Mouse (Mus musculus) midbrain, embryonic 16.5 days (tissue): ENCODE measurements around the gene Snx25. TPM values are rescaled to one million over a fixed set of nuclear protein-coding genes. Genes with fewer than 3 reads are reported as not detected.

Experiments used
- ATAC-seq: fragments of 200-750 bp; cut with Nextera tagmentation; 2 replicates; pipeline ENCODE4 v1.8.0; 2017; ENCODE audit warnings: moderate TSS enrichment
- H3K27ac ChIP-seq: fragments of 300-500 bp; sonication (generic); 2 replicates; pipeline ENCODE4 v1.5.1; 2014; ENCODE audit warnings: mild to moderate bottlenecking, low read length, mixed read lengths
- H3K27me3 ChIP-seq: fragments of 300-500 bp; sonication (generic); 2 replicates; pipeline ENCODE4 v1.6.1; 2014; ENCODE audit warnings: low read depth, low read length, mixed read lengths; ENCODE audit not compliant: control insufficient read depth, insufficient read depth
- H3K36me3 ChIP-seq: fragments of 300-500 bp; sonication (generic); 2 replicates; pipeline ENCODE4 v1.6.1; 2014; ENCODE audit warnings: mild to moderate bottlenecking, low read length, moderate library complexity, mixed read lengths; ENCODE audit not compliant: control insufficient read depth, insufficient read depth
- H3K4me1 ChIP-seq: fragments of 300-500 bp; sonication (generic); 2 replicates; pipeline ENCODE4 v1.6.1; 2014; ENCODE audit warnings: mild to moderate bottlenecking, low read length, mixed read lengths; ENCODE audit not compliant: control insufficient read depth, insufficient read depth
- H3K4me2 ChIP-seq: fragments of 300-500 bp; sonication (generic); 2 replicates; pipeline ENCODE4 v1.6.1; 2014; ENCODE audit warnings: mild to moderate bottlenecking, low read length, mixed read lengths
- H3K4me3 ChIP-seq: fragments of 300-500 bp; sonication (generic); 2 replicates; pipeline ENCODE4 v1.5.1; 2014; ENCODE audit warnings: low read depth, mild to moderate bottlenecking, low read length, moderate library complexity, mixed read lengths
- H3K9ac ChIP-seq: fragments of 300-500 bp; sonication (generic); 2 replicates; pipeline ENCODE4 v1.6.1; 2014; ENCODE audit warnings: low read depth, low read length, mixed read lengths
- H3K9me3 ChIP-seq: fragments of 300-500 bp; sonication (generic); replicated peaks from 2 replicates; pipeline ENCODE4 v1.6.1; 2014; ENCODE audit warnings: mild to moderate bottlenecking, low read length, mixed read lengths; ENCODE audit not compliant: control insufficient read depth, poor library complexity, severe bottlenecking
- WGBS: fragments of 180-500 bp; shearing (Covaris S2); extraction: QIAGEN DNeasy Blood & Tissue Kit; methylation state at CpG from one replicate; pipeline ENCODE4 v1.1.7; 2014; 5-methylcytosine and 5-hydroxymethylcytosine counted together
- polyA plus RNA-seq: library from polyadenylated mRNA; unstranded; fragments of >200 nt; fragmentation: Nextera tagmentation; extraction: Ambion mirVana; gene quantifications from 2 replicates; pipeline ENCODE4 v1.2.1, GENCODE M21; 2015

The Snx25 gene
- polyA plus RNA-seq, 1 experiment from 2014 or later, result 9.3 TPM

GRCm38 (mm10) chr8:46075223-46075622, 76.7 kb downstream of the Snx25 start:
- 0 out of 2 replicates have a peak, but pooled peaks cover 4% of the 10 kb centered on the region for H3K36me3 ChIP-seq
- no peak overlapping the region for H3K9ac ChIP-seq
- no peaks in the 10 kb centered on the region for H3K27me3 ChIP-seq
- no peaks in the 10 kb centered on the region for H3K4me1 ChIP-seq
- no peak for ATAC-seq
- WGBS, result 91% methylated on average over 5 of the region's 5 CpGs
- no peak overlapping the region for H3K4me2 ChIP-seq
- no peak overlapping the region for H3K4me3 ChIP-seq
- no peaks in the 10 kb centered on the region for H3K9me3 ChIP-seq
- no peak overlapping the region for H3K27ac ChIP-seq

GRCm38 (mm10) chr8:46073540-46074140, 78.3 kb downstream of the Snx25 start:
- Histone ChIP-seq H3K4me2 (no peak overlapping the region), H3K4me3 (no peak overlapping the region), H3K9ac (no peak overlapping the region), H3K27me3 (no peaks in the 10 kb centered on the region), H3K27ac (no peak overlapping the region), H3K36me3 (0 out of 2 replicates have a peak, but pooled peaks cover 1% of the 10 kb centered on the region), H3K4me1 (no peaks in the 10 kb centered on the region), H3K9me3 (no peaks in the 10 kb centered on the region)
- WGBS, result 95% methylated on average over 2 of the region's 2 CpGs
- no peak for ATAC-seq

GRCm38 (mm10) chr8:46072798-46073197, 79.2 kb downstream of the Snx25 start:
- no peaks in the 10 kb centered on the region for H3K4me1 ChIP-seq
- no peaks in the 10 kb centered on the region for H3K36me3 ChIP-seq
- H3K9me3 ChIP-seq, result no peaks in the 10 kb centered on the region
- no peak overlapping the region for H3K27ac ChIP-seq
- 86% methylated on average over 5 of the region's 5 CpGs for WGBS
- no peak overlapping the region for H3K4me2 ChIP-seq
- no peak overlapping the region for H3K4me3 ChIP-seq
- H3K27me3 ChIP-seq, result no peaks in the 10 kb centered on the region
- H3K9ac ChIP-seq, result no peak overlapping the region
- ATAC-seq, result no peak

- Histone ChIP-seq H3K27ac (peak overlapping the region; percentile 13; the same call in 1 of the 2 replicates), H3K36me3 (peaks cover 10% of the 10 kb centered on the region), H3K27me3 (no peaks in the 10 kb centered on the region), H3K4me3 (no peak overlapping the region), H3K4me1 (no peaks in the 10 kb centered on the region), H3K9me3 (no peaks in the 10 kb centered on the region), H3K9ac (peak overlapping the region; percentile 21; the same call in 1 of the 2 replicates), H3K4me2 (no peak overlapping the region)
- no peak for ATAC-seq
- 59% methylated on average over 13 of the region's 13 CpGs for WGBS
Observed at GRCm38 (mm10) chr8:46040260-46040659, 111.7 kb downstream of the Snx25 start.

GRCm38 (mm10) chr8:46039666-46040065, 112.3 kb downstream of the Snx25 start:
- no peaks in the 10 kb centered on the region for H3K4me1 ChIP-seq
- no peak for ATAC-seq
- H3K4me2 ChIP-seq, result no peak overlapping the region
- peaks cover 6% of the 10 kb centered on the region for H3K36me3 ChIP-seq
- 70% methylated on average over 1 of the region's 1 CpGs for WGBS
- no peak overlapping the region for H3K27ac ChIP-seq
- H3K4me3 ChIP-seq, result no peak overlapping the region
- H3K27me3 ChIP-seq, result no peaks in the 10 kb centered on the region
- H3K9ac ChIP-seq, result no peak overlapping the region
- H3K9me3 ChIP-seq, result no peaks in the 10 kb centered on the region

- no peaks in the 10 kb centered on the region for H3K9me3 ChIP-seq
- H3K4me3 ChIP-seq, result no peak overlapping the region
- no peaks in the 10 kb centered on the region for H3K4me1 ChIP-seq
- H3K4me2 ChIP-seq, result no peak overlapping the region
- no peak overlapping the region for H3K27ac ChIP-seq
- no peak overlapping the region for H3K9ac ChIP-seq
- ATAC-seq, result no peak
- peaks cover 5% of the 10 kb centered on the region; the same call in 1 of the 2 replicates for H3K36me3 ChIP-seq
- 64% methylated on average over 11 of the region's 11 CpGs for WGBS
- H3K27me3 ChIP-seq, result no peaks in the 10 kb centered on the region
Observed at GRCm38 (mm10) chr8:46036217-46036616, 115.7 kb downstream of the Snx25 start.

- no peaks in the 10 kb centered on the region for H3K36me3 ChIP-seq
- no peaks in the 10 kb centered on the region for H3K27me3 ChIP-seq
- 65% methylated on average over 4 of the region's 4 CpGs for WGBS
- H3K9ac ChIP-seq, result no peak overlapping the region
- no peak overlapping the region for H3K4me3 ChIP-seq
- no peak overlapping the region for H3K27ac ChIP-seq
- H3K9me3 ChIP-seq, result no peaks in the 10 kb centered on the region
- no peak for ATAC-seq
- H3K4me1 ChIP-seq, result no peaks in the 10 kb centered on the region
- no peak overlapping the region for H3K4me2 ChIP-seq
Observed at GRCm38 (mm10) chr8:46024392-46024791, 127.6 kb downstream of the Snx25 start.

- Histone ChIP-seq H3K4me2 (no peak overlapping the region), H3K27me3 (no peaks in the 10 kb centered on the region), H3K27ac (no peak overlapping the region), H3K4me3 (no peak overlapping the region), H3K9ac (no peak overlapping the region), H3K36me3 (no peaks in the 10 kb centered on the region), H3K9me3 (no peaks in the 10 kb centered on the region), H3K4me1 (no peaks in the 10 kb centered on the region)
- ATAC-seq, result no peak
- 94% methylated on average over 9 of the region's 9 CpGs for WGBS
Observed at GRCm38 (mm10) chr8:46022758-46023157, 129.2 kb downstream of the Snx25 start.

GRCm38 (mm10) chr8:46022203-46022602, 129.8 kb downstream of the Snx25 start:
- H3K4me1 ChIP-seq, result no peaks in the 10 kb centered on the region
- H3K36me3 ChIP-seq, result no peaks in the 10 kb centered on the region
- no peak for ATAC-seq
- no peak overlapping the region for H3K4me2 ChIP-seq
- WGBS, result 89% methylated on average over 9 of the region's 9 CpGs
- H3K9ac ChIP-seq, result no peak overlapping the region
- no peaks in the 10 kb centered on the region for H3K9me3 ChIP-seq
- H3K27me3 ChIP-seq, result no peaks in the 10 kb centered on the region
- H3K4me3 ChIP-seq, result no peak overlapping the region
- no peak overlapping the region for H3K27ac ChIP-seq
